Mouse (Mus musculus) liver, postnatal 0 days (tissue): ENCODE data around the gene Msl3.

Experiments used
- CTCF ChIP-seq: sonication (generic); IDR thresholded peaks from 2 replicates; pipeline ENCODE4 v1.5.1; 2016; ENCODE audit warnings: antibody characterized with exemption, low read depth
- EP300 ChIP-seq: IDR thresholded peaks from 2 replicates; pipeline ENCODE4 v1.6.1; 2016; ENCODE audit warnings: antibody characterized with exemption, low read depth, mild to moderate bottlenecking

DNA sequence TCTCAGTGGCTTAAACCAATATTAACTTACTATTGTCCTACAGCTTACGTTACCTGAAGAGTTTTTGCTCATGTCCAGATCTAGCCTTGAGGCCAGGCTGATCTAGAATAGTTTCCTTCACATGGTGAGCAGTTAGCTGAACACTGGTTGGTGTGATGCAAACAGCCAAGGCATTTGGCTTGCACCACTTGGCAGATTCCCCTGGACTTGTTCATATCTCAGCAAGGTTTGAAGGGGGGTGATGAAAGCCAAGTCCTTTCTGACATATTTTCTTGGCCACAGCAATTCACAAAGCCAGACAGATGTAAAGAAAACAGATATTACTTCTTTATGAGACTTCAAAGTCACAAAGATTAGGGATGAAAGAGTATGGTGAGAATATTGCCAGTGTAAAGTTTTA lies 30.2 kb downstream of the Msl3 start:
- no peak for TF ChIP-seq CTCF
- no peak for TF ChIP-seq EP300
